15 mouse cellular contexts compared by ENCODE assay signal in genomic region chr13:112160726-112161125, GRCm38 (mm10).
DNase-seq lines count a peak whose midpoint lies in the region; ATAC-seq and TF ChIP-seq lines count a peak whose summit lies in the region.
"Had no signal": no experiment of that assay in that cellular context is flagged by ENCODE, and none has a peak within 500 bp of the region (broad histone marks: within the 10 kb centered on the region; RNA-seq: fewer than 3 reads in every experiment).

No protein-coding gene starts in this region.

- H3K4me1 ChIP-seq in heart, postnatal 0 days (ENCODE audit: control insufficient read depth, insufficient read depth), result peaks cover 22% of the 10 kb centered on the region
- peaks cover 13% of the 10 kb centered on the region for H3K4me1 ChIP-seq in heart, embryonic 11.5 days (ENCODE audit: control insufficient read depth, insufficient read depth, low read length)
- H3K4me1 ChIP-seq in stomach, embryonic 16.5 days (ENCODE audit: control insufficient read depth, insufficient read depth, low read length), result 0 out of 2 replicates have a peak, but pooled peaks cover 5% of the 10 kb centered on the region
- H3K4me1 ChIP-seq in stomach, postnatal 0 days (replicated peaks; ENCODE audit: control insufficient read depth, insufficient read depth), result no peaks in the 10 kb centered on the region
- H3K4me1 ChIP-seq: liver, embryonic 13.5 days; stomach, embryonic 15.5 days had no signal

- H3K36me3 ChIP-seq in heart, postnatal 0 days (replicated peaks; ENCODE audit: control insufficient read depth, insufficient read depth, low read length), result no peaks in the 10 kb centered on the region
- no peaks in the 10 kb centered on the region for H3K36me3 ChIP-seq in heart, embryonic 11.5 days (ENCODE audit: control insufficient read depth, insufficient read depth, low read length)
- H3K36me3 ChIP-seq in stomach, embryonic 16.5 days (ENCODE audit: control insufficient read depth, insufficient read depth, low read length), result no peaks in the 10 kb centered on the region
- no peaks in the 10 kb centered on the region for H3K36me3 ChIP-seq in stomach, postnatal 0 days (ENCODE audit: control insufficient read depth, insufficient read depth, low read length)
- H3K36me3 ChIP-seq: liver, embryonic 13.5 days; lung, embryonic 15.5 days; neural tube, embryonic 15.5 days; stomach, embryonic 15.5 days had no signal

- no peak overlapping the region for H3K4me3 ChIP-seq in gastrocnemius, adult 2 months
- H3K4me3 ChIP-seq in heart, postnatal 0 days (ENCODE audit: low read depth, low read length), result no peak overlapping the region
- no peak overlapping the region for H3K4me3 ChIP-seq in heart, embryonic 11.5 days (ENCODE audit: low read depth, low read length)
- no peak overlapping the region for H3K4me3 ChIP-seq in stomach, embryonic 16.5 days (replicated peaks; ENCODE audit: low read length)
- no peak overlapping the region for H3K4me3 ChIP-seq in stomach, postnatal 0 days (ENCODE audit: low read depth, low read length)
- H3K4me3 ChIP-seq: liver, embryonic 13.5 days; lung, embryonic 15.5 days; neural tube, embryonic 15.5 days; stomach, embryonic 15.5 days had no signal

- H3K4me2 ChIP-seq in heart, postnatal 0 days (ENCODE audit: low read depth, low read length), result no peak overlapping the region
- H3K4me2 ChIP-seq in heart, embryonic 11.5 days, result no peak overlapping the region
- no peak overlapping the region for H3K4me2 ChIP-seq in stomach, embryonic 16.5 days (ENCODE audit: low read depth, low read length)
- H3K4me2 ChIP-seq in stomach, postnatal 0 days (replicated peaks; ENCODE audit: low read depth), result no peak overlapping the region
- H3K4me2 ChIP-seq: liver, embryonic 13.5 days; lung, embryonic 15.5 days; neural tube, embryonic 15.5 days; stomach, embryonic 15.5 days had no signal

- H3K9ac ChIP-seq in heart, postnatal 0 days (replicated peaks; ENCODE audit: low read depth, low read length), result no peak overlapping the region
- no peak overlapping the region for H3K9ac ChIP-seq in heart, embryonic 11.5 days (ENCODE audit: low read depth, low read length)
- no peak overlapping the region for H3K9ac ChIP-seq in stomach, embryonic 16.5 days (ENCODE audit: low read length)
- no peak overlapping the region for H3K9ac ChIP-seq in stomach, postnatal 0 days (ENCODE audit: low read length)
- H3K9ac ChIP-seq: liver, embryonic 13.5 days; lung, embryonic 15.5 days; neural tube, embryonic 15.5 days; stomach, embryonic 15.5 days had no signal

- no peak for DNase-seq in gastrocnemius, adult 2 months
- no peak for DNase-seq in gastrocnemius, postnatal 10 days
- DNase-seq in heart, postnatal 0 days (ENCODE audit: low spot score), result no peak
- DNase-seq in stomach, postnatal 0 days (ENCODE audit: low spot score), result no peak
- DNase-seq in retina, postnatal 7 days (ENCODE audit: low read depth, low spot score), result peak; percentile 59
- no peak for DNase-seq in layer of hippocampus, adult 18-20 months (ENCODE audit: low spot score in 2 of 2)
- DNase-seq: kidney, adult 11 months; liver, embryonic 13.5 days; spleen, adult 18-20 months had no signal

- no peaks in the 10 kb centered on the region for H3K27me3 ChIP-seq in heart, postnatal 0 days (ENCODE audit: control insufficient read depth, insufficient read depth, low read length)
- H3K27me3 ChIP-seq in heart, embryonic 11.5 days (ENCODE audit: control insufficient read depth, insufficient read depth, low read length), result no peaks in the 10 kb centered on the region
- no peaks in the 10 kb centered on the region for H3K27me3 ChIP-seq in stomach, embryonic 16.5 days (ENCODE audit: control insufficient read depth, insufficient read depth, low read length)
- no peaks in the 10 kb centered on the region for H3K27me3 ChIP-seq in stomach, postnatal 0 days (ENCODE audit: control insufficient read depth, insufficient read depth, low read length)
- H3K27me3 ChIP-seq: CH12.LX; liver, embryonic 13.5 days; lung, embryonic 15.5 days; neural tube, embryonic 15.5 days; stomach, embryonic 15.5 days had no signal

- no peaks in the 10 kb centered on the region for H3K9me3 ChIP-seq in heart, postnatal 0 days (replicated peaks; ENCODE audit: control insufficient read depth, low read length)
- H3K9me3 ChIP-seq in heart, embryonic 11.5 days (replicated peaks; ENCODE audit: control insufficient read depth, low read length), result no peaks in the 10 kb centered on the region
- peaks cover 6% of the 10 kb centered on the region; the same call in 1 of the 2 replicates for H3K9me3 ChIP-seq in stomach, embryonic 16.5 days (replicated peaks; ENCODE audit: control insufficient read depth, low read length)
- no peaks in the 10 kb centered on the region for H3K9me3 ChIP-seq in stomach, postnatal 0 days (ENCODE audit: control insufficient read depth, low read length)
- H3K9me3 ChIP-seq: liver, embryonic 13.5 days; lung, embryonic 15.5 days; stomach, embryonic 15.5 days had no signal

- 65% methylated on average over 2 of the region's 2 CpGs for WGBS in heart, postnatal 0 days
- WGBS in heart, embryonic 11.5 days (ENCODE audit: insufficient replicate concordance), result 77% methylated on average over 2 of the region's 2 CpGs
- 78% methylated on average over 2 of the region's 2 CpGs for WGBS in stomach, embryonic 16.5 days
- WGBS in stomach, postnatal 0 days, result 67% methylated on average over 2 of the region's 2 CpGs

- no peak for TF ChIP-seq EP300 in heart, postnatal 0 days (IDR thresholded peaks at IDR 0.05; ENCODE audit: low read depth)
- TF ChIP-seq EP300 in stomach, postnatal 0 days (optimal IDR thresholded peaks at IDR 0.05), result no peak

- no peak for TF ChIP-seq CTCF in gastrocnemius, adult 2 months (IDR thresholded peaks at IDR 0.05)
- no peak for TF ChIP-seq CTCF in heart, postnatal 0 days (IDR thresholded peaks at IDR 0.05; ENCODE audit: low read depth)
- TF ChIP-seq CTCF in stomach, postnatal 0 days (IDR thresholded peaks at IDR 0.05; ENCODE audit: low read depth), result no peak

- no peak for ATAC-seq in heart, postnatal 0 days (ENCODE audit: insufficient read depth, low read depth)
- no peak for ATAC-seq in heart, embryonic 11.5 days (replicated peaks; ENCODE audit: insufficient number of reproducible peaks, low FRiP score, low TSS enrichment)
- ATAC-seq in stomach, embryonic 16.5 days (ENCODE audit: insufficient read depth, low FRiP score), result no peak
- no peak for ATAC-seq in stomach, postnatal 0 days (ENCODE audit: low FRiP score, low TSS enrichment)

- H3K27ac ChIP-seq in gastrocnemius, adult 2 months, result peak overlapping the region; percentile 62
- 0 out of 2 replicates have a peak overlapping the region, but pooled peaks have one; percentile 72 for H3K27ac ChIP-seq in heart, postnatal 0 days (ENCODE audit: low read depth)
- H3K27ac ChIP-seq in heart, embryonic 11.5 days (ENCODE audit: low read depth, low read length), result no peak overlapping the region
- H3K27ac ChIP-seq in stomach, embryonic 16.5 days (ENCODE audit: low read length), result peak overlapping the region; percentile 78
- H3K27ac ChIP-seq in stomach, postnatal 0 days (replicated peaks), result no peak overlapping the region
- H3K27ac ChIP-seq: liver, embryonic 13.5 days had no signal

- intact Hi-C loops in gastrocnemius, adult 2 months (cut with DNase I), result no loop called here

Comparison
In these comparisons a context has a peak if more than half of its experiments do, and no peak if none do; other contexts are left out.
1. H3K27ac ChIP-seq: peak in gastrocnemius, adult 2 months (single experiment), heart, postnatal 0 days (single experiment) and stomach, embryonic 16.5 days (single experiment); none in heart, embryonic 11.5 days (single experiment) and stomach, postnatal 0 days (single experiment).